Mouse (Mus musculus) common myeloid progenitor, adult 5-6 weeks (primary cell): ENCODE results near the gene Ufsp1. TPM values are rescaled to one million over a fixed set of nuclear protein-coding genes. Genes with fewer than 3 reads are reported as not detected.

Source experiments
- ATAC-seq: replicated peaks from 2 replicates; pipeline ENCODE4 v1.8.0; 2016; ENCODE audit warnings: low read depth, mild to moderate bottlenecking, moderate TSS enrichment, inconsistent platforms; ENCODE audit not compliant: poor library complexity, severe bottlenecking
- total RNA-seq: library from RNA; stranded (forward); fragments of 200-1000, 187-1606 nt; gene quantifications from 2 replicates; pipeline ENCODE4 v1.2.3, GENCODE M21; 2017

The Ufsp1 gene
- total RNA-seq, 1 experiment from 2014 or later: 4.4 TPM

DNA sequence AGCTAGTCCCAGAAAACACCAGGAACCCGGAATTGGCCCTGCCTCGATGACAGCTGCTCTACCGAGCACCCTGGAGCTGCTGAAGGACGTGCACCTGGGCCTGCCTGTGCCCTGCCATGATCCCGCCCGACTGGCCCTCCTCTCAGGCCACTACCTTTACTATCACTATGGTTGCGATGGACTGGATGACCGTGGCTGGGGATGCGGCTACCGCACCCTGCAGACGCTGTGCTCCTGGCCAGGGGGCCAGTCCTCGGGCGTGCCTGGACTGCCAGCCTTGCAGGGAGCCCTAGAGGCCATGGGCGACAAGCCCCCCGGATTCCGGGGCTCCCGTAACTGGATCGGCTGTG, 290 bp downstream of the Ufsp1 start:
- peak; percentile 3; the same call in 1 of the 2 replicates for ATAC-seq

DNA sequence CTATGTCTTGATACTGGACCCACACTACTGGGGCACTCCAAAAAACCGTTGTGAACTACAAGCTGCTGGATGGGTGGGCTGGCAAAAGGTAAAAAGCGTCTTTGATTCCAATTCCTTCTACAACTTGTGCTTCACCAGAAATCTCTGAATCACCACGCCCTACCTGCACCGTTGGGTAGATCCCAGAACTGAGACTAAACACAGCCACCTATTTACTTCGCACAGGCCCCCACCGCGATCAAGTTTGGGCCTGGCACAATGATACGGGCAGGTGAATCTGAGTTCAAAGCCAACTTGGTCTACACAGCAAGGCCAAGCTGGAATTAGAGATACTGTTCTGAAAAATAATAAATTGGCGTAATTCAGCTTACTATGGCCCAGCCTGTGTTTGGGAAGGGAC, 867 bp downstream of the Ufsp1 start:
- ATAC-seq: no peak

DNA sequence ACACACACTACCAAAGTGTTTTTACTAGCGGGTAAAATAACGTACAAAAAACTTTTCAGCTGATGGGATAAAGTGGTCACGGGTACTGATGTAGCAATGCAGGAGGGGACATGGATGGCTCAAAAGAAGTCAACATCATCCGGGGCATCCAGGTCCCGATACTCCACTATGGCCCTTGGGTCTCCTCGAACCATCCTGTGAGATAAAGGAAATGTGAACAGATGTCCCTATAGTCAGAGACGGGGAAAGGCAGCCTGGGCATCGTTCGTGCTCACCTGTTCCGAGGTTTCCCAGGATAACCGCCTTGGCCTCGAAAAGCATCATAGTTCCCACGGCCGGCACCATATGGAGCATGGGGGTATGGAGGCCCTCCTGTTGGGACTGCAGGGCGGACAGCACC, 1.3 kb downstream of the Ufsp1 start:
- no peak for ATAC-seq

DNA sequence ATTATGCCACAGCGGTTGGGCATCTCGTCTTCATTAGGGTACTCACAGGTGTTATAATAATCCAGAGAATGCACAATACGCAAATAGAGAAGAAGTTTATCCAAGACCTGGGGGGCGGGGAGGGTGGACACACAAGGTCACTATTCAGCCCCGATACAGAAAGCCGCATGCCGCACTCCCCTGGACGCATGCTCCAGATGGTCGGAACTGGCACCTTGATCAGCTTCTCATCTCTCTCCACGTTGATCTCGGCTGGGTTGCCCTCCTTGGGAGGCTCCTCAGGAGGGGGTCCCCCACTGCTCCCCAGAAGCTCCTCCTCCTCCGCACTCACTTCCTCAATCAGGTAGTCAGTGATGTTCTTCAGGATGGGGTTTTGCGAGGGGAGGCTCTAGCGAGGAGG, 2.7 kb downstream of the Ufsp1 start:
- no peak for ATAC-seq

DNA sequence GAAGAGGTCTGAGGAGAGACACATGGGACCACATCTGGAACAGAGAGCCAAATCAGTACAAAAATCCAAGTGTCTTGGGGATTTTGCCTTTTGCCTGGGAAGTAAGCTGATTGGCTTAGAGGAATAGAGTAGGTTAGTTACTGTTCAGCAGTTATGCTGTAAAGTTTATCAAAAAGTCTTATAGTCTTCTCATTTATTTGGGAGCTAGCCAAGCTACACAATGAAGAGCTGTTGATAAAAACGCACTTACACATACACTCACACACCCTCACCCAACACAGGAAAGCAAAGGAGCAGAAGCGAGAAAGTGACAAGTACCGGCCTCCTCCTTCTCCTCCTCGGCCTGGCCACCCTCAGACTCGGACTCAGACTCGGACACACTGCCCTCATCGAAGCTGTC, 4.8 kb downstream of the Ufsp1 start:
- ATAC-seq: no peak

DNA sequence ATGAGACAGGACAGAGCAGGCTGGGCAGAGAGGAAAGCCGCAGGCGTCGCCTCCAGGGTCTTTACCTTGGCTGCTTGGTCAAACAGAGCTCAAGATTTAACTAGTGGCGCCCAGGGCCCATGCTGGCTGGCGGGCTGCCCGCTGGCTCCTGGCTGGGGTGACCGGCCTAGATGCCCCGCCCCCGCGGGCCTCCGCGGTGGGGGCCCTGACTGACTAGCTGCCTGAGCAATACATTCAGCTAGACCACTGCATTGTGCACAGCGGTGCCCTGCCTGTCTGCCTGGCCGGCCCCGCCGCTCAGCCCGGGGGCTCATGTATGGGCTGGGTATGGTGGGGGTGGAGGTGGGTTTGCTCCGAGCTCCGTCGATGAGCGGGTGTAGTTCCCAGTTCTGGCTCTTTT, 6.8 kb downstream of the Ufsp1 start:
- ATAC-seq: no peak

DNA sequence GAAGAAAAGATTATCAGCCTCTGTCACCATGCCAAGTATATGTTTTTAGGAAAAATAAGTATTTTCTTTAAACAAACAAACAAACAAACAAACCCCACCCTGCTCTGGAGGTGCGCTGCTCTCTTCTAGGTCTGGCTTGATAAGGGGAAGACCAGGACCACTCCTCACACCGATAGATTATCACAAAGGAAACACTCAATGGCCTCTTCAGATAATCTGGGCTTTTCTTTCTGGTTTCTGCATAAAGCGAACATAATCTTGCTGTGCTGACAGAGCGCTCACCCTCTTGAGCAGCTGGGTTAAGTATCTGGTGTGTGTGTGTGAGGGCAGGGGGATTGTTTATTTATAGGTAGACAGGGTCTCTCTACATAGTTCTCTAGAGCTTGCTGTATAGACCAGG, 9.2 kb downstream of the Ufsp1 start:
- no peak for ATAC-seq

DNA sequence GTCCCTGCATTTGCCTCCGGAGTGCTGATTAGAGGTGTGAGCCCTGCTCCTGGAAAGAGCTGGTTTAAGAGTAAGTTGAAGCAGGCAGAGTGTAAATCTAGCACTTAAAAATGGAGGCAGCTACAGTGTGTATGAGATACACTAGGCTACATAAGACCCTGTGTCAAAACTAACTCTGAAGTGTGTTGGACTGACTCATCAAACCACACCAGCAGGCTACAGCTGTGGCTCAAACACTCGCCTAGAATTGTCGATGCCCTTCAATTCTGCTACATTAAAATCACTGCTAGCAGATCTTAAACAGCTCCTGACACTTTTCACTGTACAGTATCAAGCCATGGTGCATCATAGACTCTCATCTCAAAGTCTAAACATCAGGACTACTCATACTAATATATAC, 9.7 kb downstream of the Ufsp1 start:
- no peak for ATAC-seq

DNA sequence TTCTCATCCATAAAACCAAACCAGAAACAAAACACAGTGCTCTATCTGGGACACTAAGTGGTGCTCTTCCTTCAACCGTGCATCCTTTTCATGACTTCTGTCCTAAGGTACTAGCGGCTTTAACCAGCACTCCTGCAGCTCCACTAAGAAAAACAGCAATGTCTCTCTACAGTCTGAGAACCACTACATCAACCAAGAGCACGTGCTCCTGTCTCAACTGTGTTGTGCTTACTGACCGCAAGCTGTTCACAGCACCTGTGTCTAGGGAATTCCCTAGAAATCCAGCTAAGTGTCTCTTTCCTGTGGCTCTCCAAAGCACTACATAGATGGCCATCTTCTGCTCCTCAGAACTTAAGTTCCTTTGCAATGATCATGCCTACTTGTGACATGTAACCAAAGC, 10.4 kb downstream of the Ufsp1 start:
- no peak for ATAC-seq

DNA sequence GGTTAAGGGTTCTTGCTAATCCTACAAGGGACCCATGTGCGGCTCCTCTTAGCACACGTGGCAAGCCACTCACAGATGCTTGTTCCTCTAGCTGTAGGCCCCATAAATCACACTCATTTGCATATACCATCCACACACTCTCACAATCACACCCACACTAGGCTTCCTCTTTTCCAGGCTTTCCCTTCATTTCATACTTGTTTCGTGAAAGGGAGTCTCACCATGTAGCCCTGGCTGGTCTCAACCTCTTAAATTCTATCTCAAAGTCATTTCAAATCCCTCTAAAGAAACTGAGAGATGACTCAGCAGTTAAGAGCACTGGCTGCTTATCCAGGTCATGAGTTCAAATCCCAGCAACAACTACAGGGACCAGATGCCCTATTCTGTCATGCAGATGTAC, 11.4 kb downstream of the Ufsp1 start:
- peak; percentile 40 for ATAC-seq

DNA sequence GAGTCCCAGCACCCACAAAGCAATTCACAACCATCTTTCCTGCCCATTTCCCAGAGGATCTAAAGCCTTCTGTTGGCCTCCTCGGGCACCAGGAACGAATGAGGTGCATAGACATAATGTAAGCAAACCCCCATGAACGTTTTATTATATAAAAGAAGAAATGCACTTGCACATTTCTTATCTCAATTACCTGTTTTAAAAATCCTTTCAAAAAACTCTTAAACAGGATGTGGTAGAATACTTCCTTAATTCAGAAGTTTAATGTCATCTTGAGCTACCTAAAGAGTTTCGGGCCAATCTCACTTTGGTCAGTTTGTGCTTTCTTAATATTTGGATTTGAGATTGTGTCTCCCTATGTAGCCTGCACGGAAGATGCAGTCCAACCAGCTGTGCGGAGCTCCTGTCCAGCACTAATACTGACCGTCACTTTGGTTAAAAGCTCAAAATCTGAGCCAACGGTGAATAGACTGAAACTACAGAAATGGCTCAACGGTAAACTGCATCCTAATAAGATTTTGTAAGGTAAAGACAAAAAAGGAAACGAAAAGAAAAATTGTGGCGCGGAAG, 12.1 kb downstream of the Ufsp1 start:
- no peak for ATAC-seq

DNA sequence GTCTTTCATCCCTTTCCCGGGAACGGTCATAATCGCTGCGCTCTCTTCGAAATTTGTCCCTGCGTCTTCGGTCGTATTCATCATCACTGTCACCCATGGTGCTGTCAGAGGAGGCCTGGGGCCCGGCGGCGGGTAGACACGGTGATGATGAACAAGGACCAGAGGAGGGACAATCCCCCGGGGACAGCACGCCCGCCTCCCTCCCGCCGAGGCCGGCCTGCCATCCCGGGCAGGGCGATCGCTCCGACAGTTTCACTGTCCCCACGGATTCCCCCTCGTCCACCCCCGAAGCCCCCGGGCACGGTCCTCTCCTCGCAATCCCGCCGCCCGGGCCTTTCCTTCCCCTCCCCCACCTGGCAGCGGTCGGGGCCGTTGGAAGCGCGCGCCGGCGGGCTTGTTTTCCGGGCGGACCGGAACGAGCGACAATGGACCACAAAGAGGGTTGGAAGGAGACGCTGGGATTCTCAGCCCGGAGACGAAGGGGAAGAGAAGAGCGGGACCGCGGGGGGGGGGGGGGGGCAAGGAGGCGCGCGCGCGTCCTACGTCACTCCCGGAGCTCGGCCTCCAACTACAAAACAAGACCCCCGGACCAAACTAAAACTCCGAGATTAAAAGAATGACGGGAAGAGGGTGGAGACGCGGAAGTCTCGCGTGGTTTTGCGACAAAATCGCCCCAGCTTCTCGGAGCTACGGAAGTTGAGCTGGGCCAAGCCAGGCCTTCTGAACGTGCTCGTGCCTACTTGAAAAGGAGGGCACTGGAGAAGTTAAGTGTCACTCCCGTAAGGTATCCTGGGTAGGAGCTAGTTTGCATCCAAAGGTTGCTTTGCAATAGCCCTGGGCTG, 12.9 kb downstream of the Ufsp1 start, which contains the start of gene Srrt:
Gene Srrt (minus strand): TSS at position 604 of the 842 bp plus-strand sequence.
- peak; percentile 87 for ATAC-seq

DNA sequence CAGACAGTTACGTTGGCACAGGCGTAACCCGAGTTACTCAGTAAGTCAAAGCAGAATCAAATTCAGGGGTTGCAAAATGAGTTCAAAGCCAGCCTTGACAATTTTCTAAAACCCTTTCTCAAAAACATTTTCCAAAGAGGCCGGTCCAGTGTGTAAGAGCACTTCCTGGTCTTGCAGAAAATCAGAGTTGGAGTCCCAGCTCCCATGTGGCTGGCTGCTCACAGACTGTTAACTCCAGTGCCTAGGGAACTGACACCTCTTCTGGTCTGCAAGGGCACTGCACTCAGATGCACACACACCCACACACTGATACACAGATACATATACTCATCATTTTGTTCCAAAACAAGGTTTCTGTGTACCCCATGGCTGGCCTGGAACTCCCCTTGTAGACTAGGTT, 13.9 kb downstream of the Ufsp1 start:
- no peak for ATAC-seq

DNA sequence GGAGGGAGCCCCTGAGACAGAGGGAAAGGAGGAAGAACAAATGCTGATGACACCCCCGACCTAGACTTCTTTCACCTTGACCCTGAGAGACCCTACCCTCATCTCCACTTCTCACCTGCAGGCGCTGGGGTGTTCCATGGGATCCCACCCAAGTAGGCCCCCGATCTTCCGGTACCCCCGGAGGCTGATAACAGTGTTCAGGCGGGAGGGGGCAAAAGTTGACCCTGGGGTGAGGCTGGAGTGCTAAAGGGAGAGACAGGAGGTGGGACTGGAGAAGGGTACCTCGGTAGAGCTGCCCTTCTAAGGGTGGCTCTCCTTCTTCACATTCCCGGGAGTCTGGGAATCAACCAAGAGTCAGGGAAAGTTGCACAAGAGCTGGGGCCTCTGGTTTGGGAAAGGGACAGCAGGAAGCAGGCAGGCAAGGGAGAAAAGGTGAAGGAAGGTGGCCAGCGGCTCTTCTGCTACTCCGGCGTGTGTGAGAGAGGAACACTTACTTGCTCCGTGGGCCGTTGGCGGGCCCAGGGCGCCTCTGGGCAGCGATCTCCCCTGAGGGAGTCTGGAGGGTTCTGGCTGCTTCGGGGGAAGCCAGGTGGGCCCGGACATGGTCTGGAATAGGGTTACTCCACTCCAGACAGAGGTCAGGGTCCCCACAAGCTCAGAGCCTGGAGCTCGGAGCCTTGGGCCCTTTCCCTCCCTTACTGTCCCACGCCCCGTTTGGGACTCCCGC, 19.2 kb downstream of the Ufsp1 start:
- no peak; the same call in 1 of the 2 replicates for ATAC-seq

DNA sequence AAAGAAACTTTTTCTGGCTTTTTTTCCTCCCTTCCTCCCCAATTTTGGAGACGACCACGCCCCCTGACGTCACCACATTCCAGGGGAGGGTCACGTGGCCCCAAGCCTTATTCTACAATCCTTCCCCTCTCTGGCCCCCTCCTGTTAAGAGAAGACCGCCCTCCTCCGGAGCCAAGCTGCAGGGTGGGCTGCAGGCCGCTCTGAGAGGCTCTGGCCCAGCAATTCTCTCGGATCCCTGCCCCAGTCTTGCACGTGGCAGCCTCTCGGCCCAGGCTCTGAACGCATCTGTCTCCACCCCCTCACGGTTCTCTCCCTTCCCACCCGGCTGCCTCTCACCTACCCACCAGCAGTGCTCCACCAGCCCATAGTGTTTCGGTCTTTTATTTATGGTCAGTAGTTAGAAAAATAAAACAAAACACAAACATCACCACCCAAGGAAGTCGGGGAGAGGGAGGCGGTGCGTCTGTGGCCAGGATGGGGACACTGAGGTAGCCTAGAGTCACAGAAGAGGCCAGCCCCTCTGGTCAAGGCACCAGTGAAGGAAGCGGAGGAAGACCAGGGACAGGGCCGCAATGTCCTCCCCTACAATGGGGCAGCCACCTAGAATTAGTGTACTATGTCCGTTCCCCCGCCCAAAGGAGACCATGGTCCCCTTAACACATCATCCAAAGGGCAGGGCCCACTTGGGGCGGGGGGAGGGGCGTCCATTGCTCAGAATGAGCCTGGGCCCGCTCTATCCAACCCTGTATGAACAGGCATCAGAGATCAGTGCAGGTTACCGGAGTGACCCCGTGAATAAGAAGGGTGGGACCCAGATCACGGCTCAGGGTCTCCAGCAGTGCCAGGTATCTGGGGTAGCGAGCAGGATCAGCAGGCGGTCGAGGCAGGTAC, 20.0 kb downstream of the Ufsp1 start, which contains the start of gene Trip6:
Gene Trip6 (minus strand): TSS at position 212 of the 891 bp plus-strand sequence.
- ATAC-seq: peak; percentile 45

DNA sequence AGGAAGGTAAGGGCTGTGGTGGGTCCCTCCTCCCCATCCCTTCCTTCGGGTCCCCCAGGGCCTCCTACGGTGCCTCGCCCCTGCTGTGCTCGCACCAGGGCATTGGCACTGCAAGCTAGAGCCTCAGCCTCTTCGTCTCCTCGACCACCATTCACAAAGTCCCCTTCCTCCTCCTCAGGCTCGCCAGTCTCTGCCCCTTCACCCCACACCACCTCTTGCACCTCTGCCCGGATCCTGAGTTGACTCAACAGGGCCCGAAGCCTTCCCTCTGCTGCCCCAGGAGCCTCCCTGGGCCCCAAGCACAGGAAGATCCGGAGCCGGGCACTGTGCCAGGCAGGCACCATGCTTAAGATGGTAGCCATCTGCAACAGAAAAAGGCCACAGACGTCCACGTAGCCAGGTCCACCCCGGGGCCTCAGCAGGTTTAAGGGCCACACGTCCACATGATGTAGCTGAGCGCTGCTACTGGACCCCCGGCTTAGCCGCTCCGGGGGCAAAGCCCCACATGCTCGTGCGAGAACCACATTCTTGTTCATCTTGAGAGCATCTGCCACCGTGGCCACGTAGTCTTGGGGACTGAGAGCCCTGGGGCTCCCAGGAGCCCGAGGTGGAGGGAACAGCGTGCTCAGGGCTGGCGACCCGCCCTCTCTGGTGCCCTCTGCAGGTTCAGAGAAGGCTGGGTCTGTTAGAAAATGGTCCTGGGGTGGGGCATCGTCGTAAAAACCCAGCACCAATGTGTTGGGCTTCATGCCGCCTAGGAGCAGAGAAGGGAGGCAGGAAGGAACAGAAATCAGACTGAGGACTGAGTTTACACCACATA, 20.9 kb downstream of the Ufsp1 start:
- peak; percentile 64 for ATAC-seq

DNA sequence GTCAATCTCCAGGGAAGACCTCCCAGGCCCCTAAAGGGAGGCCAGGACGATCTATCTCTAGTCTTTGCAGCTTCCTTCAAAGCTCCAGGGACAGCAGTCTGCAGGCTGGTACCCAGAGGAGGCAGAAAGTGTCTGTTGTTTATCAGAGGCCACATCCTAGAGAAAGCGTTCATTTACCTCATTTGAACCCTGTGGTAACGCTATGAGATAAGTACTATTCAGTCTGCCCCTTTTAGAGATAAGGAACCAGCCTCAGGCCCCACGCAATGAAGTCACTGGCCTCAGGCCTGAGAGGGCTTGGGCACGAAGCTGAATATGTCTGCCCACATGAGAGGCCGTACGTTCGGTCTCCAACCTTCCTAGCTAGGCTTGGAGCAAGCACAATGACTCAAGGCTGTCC, 22.9 kb downstream of the Ufsp1 start:
- ATAC-seq: no peak; the same call in 1 of the 2 replicates

DNA sequence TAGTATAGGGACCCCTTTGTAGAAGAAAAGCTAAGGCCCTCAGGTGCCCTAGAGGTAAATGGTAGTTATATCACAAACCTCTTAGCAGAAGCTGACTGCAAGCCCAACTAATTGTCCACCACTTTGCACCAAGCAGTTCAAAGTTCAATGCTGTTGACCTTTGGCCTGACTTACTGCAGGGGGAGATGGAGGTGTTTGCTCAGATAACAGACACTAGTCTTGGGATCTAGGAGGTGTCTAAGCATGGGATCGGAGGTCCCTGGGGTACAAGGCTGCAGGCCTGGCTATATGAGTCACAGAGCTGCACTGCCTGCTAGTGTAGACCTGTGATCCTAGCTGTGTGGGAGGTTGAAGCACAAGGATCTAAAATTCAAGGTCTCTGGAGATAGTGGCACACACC, 24.1 kb downstream of the Ufsp1 start:
- no peak for ATAC-seq

DNA sequence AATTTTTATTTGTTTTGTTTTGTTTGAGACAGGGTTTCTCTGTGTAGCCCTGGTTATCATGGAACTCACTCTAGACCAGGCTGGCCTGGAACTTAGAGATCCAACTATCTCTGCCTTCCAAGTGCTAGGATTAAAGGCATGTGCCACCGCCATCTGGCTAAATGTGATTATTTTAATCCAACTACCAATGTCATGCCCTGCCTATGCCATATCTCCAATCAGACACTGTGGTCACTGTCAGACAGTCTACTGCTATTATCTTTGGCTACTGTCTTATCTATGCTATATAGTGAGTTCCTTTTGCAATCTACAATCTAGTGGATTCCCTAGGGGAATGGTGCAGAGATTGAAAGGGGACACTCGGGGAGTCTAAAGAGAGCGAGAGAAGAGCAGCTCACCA, 26.6 kb downstream of the Ufsp1 start:
- ATAC-seq: no peak
